Mouse (Mus musculus): Measurements from ENCODE around the gene Sugp2. TPM values are rescaled to one million over a fixed set of nuclear protein-coding genes. Genes with fewer than 3 reads are reported as not detected.
"Not testable (repeated sequence)": the region's sequence is repeated elsewhere in the genome, so short reads cannot be mapped to it uniquely, and the experiment has no call there.

Gene Sugp2
- polyA plus RNA-seq, 1 experiment from 2014 or later = 74.7 TPM

GRCm38 (mm10) chr8:70215092-70215491 lies 18.9 kb upstream of the Sugp2 start:
- no peaks in the 10 kb centered on the region for H3K9me3 ChIP-seq (ENCODE audit: control insufficient read depth, low read length)
- no peak overlapping the region for H3K4me3 ChIP-seq (ENCODE audit: low read depth, low read length)
- WGBS = 78% methylated on average over 5 of the region's 5 CpGs
- ATAC-seq (replicated peaks; ENCODE audit: low FRiP score) (no peak), DNase-seq (ENCODE audit: low spot score) (no peak)
- no peak overlapping the region for H3K9ac ChIP-seq (ENCODE audit: low read length)
- no peaks in the 10 kb centered on the region for H3K36me3 ChIP-seq (ENCODE audit: control insufficient read depth, insufficient read depth, low read length)
- no peak overlapping the region for H3K27ac ChIP-seq (ENCODE audit: low read depth, low read length)
- peaks cover 4% of the 10 kb centered on the region; the same call in 1 of the 2 replicates for H3K4me1 ChIP-seq (replicated peaks; ENCODE audit: control insufficient read depth, insufficient read depth, low read length)
- no peak overlapping the region for H3K4me2 ChIP-seq (ENCODE audit: low read depth, low read length, severe bottlenecking)
- peaks cover 10% of the 10 kb centered on the region for H3K27me3 ChIP-seq (ENCODE audit: control insufficient read depth, insufficient read depth, low read length)

- not testable (repeated sequence) for H3K4me2 ChIP-seq (ENCODE audit: low read depth, low read length, severe bottlenecking); H3K9ac ChIP-seq (ENCODE audit: low read length); H3K9me3 ChIP-seq (ENCODE audit: control insufficient read depth, low read length); H3K27ac ChIP-seq (ENCODE audit: low read depth, low read length); H3K27me3 ChIP-seq (ENCODE audit: control insufficient read depth, insufficient read depth, low read length); ATAC-seq (replicated peaks; ENCODE audit: low FRiP score); H3K36me3 ChIP-seq (ENCODE audit: control insufficient read depth, insufficient read depth, low read length); H3K4me3 ChIP-seq (ENCODE audit: low read depth, low read length); DNase-seq (ENCODE audit: low spot score); H3K4me1 ChIP-seq (replicated peaks; ENCODE audit: control insufficient read depth, insufficient read depth, low read length)
- WGBS = 79% methylated on average over 3 of the region's 3 CpGs
Observed at GRCm38 (mm10) chr8:70216161-70216560, 17.9 kb upstream of the Sugp2 start.

- Histone ChIP-seq H3K27me3 (ENCODE audit: control insufficient read depth, insufficient read depth, low read length) (no peaks in the 10 kb centered on the region; the same call in 1 of the 2 replicates), H3K9ac (ENCODE audit: low read length) (no peak overlapping the region), H3K4me3 (ENCODE audit: low read depth, low read length) (no peak overlapping the region), H3K4me2 (ENCODE audit: low read depth, low read length, severe bottlenecking) (no peak overlapping the region), H3K4me1 (replicated peaks; ENCODE audit: control insufficient read depth, insufficient read depth, low read length) (peaks cover 2% of the 10 kb centered on the region; the same call in 1 of the 2 replicates), H3K27ac (ENCODE audit: low read depth, low read length) (no peak overlapping the region), H3K9me3 (ENCODE audit: control insufficient read depth, low read length) (no peaks in the 10 kb centered on the region), H3K36me3 (ENCODE audit: control insufficient read depth, insufficient read depth, low read length) (no peaks in the 10 kb centered on the region)
- WGBS = 82% methylated on average over 1 of the region's 1 CpGs
- ATAC-seq (replicated peaks; ENCODE audit: low FRiP score) (no peak), DNase-seq (ENCODE audit: low spot score) (no peak)
Observed at GRCm38 (mm10) chr8:70216566-70216965, 17.5 kb upstream of the Sugp2 start.

GRCm38 (mm10) chr8:70217441-70217840 lies 16.6 kb upstream of the Sugp2 start:
- Histone ChIP-seq H3K9me3 (ENCODE audit: control insufficient read depth, low read length) (no peaks in the 10 kb centered on the region), H3K27me3 (ENCODE audit: control insufficient read depth, insufficient read depth, low read length) (no peaks in the 10 kb centered on the region), H3K4me2 (ENCODE audit: low read depth, low read length, severe bottlenecking) (no peak overlapping the region), H3K4me3 (ENCODE audit: low read depth, low read length) (no peak overlapping the region), H3K27ac (ENCODE audit: low read depth, low read length) (no peak overlapping the region), H3K4me1 (replicated peaks; ENCODE audit: control insufficient read depth, insufficient read depth, low read length) (no peaks in the 10 kb centered on the region), H3K36me3 (ENCODE audit: control insufficient read depth, insufficient read depth, low read length) (no peaks in the 10 kb centered on the region), H3K9ac (ENCODE audit: low read length) (no peak overlapping the region)
- DNase-seq (ENCODE audit: low spot score) = no peak
- no peak for ATAC-seq (replicated peaks; ENCODE audit: low FRiP score)

- Histone ChIP-seq H3K4me2 (ENCODE audit: low read depth, low read length, severe bottlenecking) (no peak overlapping the region), H3K4me1 (replicated peaks; ENCODE audit: control insufficient read depth, insufficient read depth, low read length) (no peaks in the 10 kb centered on the region), H3K36me3 (ENCODE audit: control insufficient read depth, insufficient read depth, low read length) (no peaks in the 10 kb centered on the region), H3K27me3 (ENCODE audit: control insufficient read depth, insufficient read depth, low read length) (no peaks in the 10 kb centered on the region), H3K9ac (ENCODE audit: low read length) (no peak overlapping the region), H3K9me3 (ENCODE audit: control insufficient read depth, low read length) (no peaks in the 10 kb centered on the region), H3K4me3 (ENCODE audit: low read depth, low read length) (no peak overlapping the region), H3K27ac (ENCODE audit: low read depth, low read length) (no peak overlapping the region)
- no peak for ATAC-seq (replicated peaks; ENCODE audit: low FRiP score)
- 65% methylated on average over 5 of the region's 5 CpGs for WGBS
- DNase-seq (ENCODE audit: low spot score) = no peak
Observed at GRCm38 (mm10) chr8:70219107-70219684, 14.8 kb upstream of the Sugp2 start.

- Histone ChIP-seq H3K4me2 (ENCODE audit: low read depth, low read length, severe bottlenecking) (no peak overlapping the region), H3K36me3 (ENCODE audit: control insufficient read depth, insufficient read depth, low read length) (no peaks in the 10 kb centered on the region), H3K27ac (ENCODE audit: low read depth, low read length) (no peak overlapping the region), H3K4me1 (replicated peaks; ENCODE audit: control insufficient read depth, insufficient read depth, low read length) (no peaks in the 10 kb centered on the region), H3K4me3 (ENCODE audit: low read depth, low read length) (no peak overlapping the region), H3K27me3 (ENCODE audit: control insufficient read depth, insufficient read depth, low read length) (no peaks in the 10 kb centered on the region), H3K9ac (ENCODE audit: low read length) (no peak overlapping the region), H3K9me3 (ENCODE audit: control insufficient read depth, low read length) (no peaks in the 10 kb centered on the region)
- DNase-seq (ENCODE audit: low spot score) = no peak
- no peak for ATAC-seq (replicated peaks; ENCODE audit: low FRiP score)
- WGBS = 78% methylated on average over 8 of the region's 8 CpGs
Observed at GRCm38 (mm10) chr8:70220236-70220840, 13.7 kb upstream of the Sugp2 start.

- DNase-seq (ENCODE audit: low spot score) (no peak), ATAC-seq (replicated peaks; ENCODE audit: low FRiP score) (no peak)
- Histone ChIP-seq H3K4me1 (replicated peaks; ENCODE audit: control insufficient read depth, insufficient read depth, low read length) (no peaks in the 10 kb centered on the region), H3K4me3 (ENCODE audit: low read depth, low read length) (no peak overlapping the region), H3K4me2 (ENCODE audit: low read depth, low read length, severe bottlenecking) (no peak overlapping the region), H3K9ac (ENCODE audit: low read length) (no peak overlapping the region), H3K36me3 (ENCODE audit: control insufficient read depth, insufficient read depth, low read length) (no peaks in the 10 kb centered on the region), H3K27me3 (ENCODE audit: control insufficient read depth, insufficient read depth, low read length) (no peaks in the 10 kb centered on the region), H3K27ac (ENCODE audit: low read depth, low read length) (no peak overlapping the region), H3K9me3 (ENCODE audit: control insufficient read depth, low read length) (no peaks in the 10 kb centered on the region)
- WGBS = 95% methylated on average over 3 of the region's 3 CpGs
Observed at GRCm38 (mm10) chr8:70220911-70221310, 13.1 kb upstream of the Sugp2 start.

- Histone ChIP-seq H3K4me3 (ENCODE audit: low read depth, low read length) (no peak overlapping the region), H3K9me3 (ENCODE audit: control insufficient read depth, low read length) (no peaks in the 10 kb centered on the region), H3K36me3 (ENCODE audit: control insufficient read depth, insufficient read depth, low read length) (no peaks in the 10 kb centered on the region), H3K9ac (ENCODE audit: low read length) (no peak overlapping the region), H3K27me3 (ENCODE audit: control insufficient read depth, insufficient read depth, low read length) (no peaks in the 10 kb centered on the region), H3K4me2 (ENCODE audit: low read depth, low read length, severe bottlenecking) (no peak overlapping the region), H3K27ac (ENCODE audit: low read depth, low read length) (no peak overlapping the region), H3K4me1 (replicated peaks; ENCODE audit: control insufficient read depth, insufficient read depth, low read length) (no peaks in the 10 kb centered on the region)
- DNase-seq (ENCODE audit: low spot score) (no peak), ATAC-seq (replicated peaks; ENCODE audit: low FRiP score) (no peak)
- WGBS = 96% methylated on average over 12 of the region's 12 CpGs
Observed at GRCm38 (mm10) chr8:70222041-70222440, 12.0 kb upstream of the Sugp2 start.

GRCm38 (mm10) chr8:70223341-70223740 lies 10.7 kb upstream of the Sugp2 start:
- H3K36me3 ChIP-seq (ENCODE audit: control insufficient read depth, insufficient read depth, low read length) = no peaks in the 10 kb centered on the region
- WGBS = 54% methylated on average over 6 of the region's 6 CpGs
- no peak overlapping the region for H3K4me3 ChIP-seq (ENCODE audit: low read depth, low read length)
- ATAC-seq (replicated peaks; ENCODE audit: low FRiP score) (no peak), DNase-seq (ENCODE audit: low spot score) (no peak)
- H3K9ac ChIP-seq (ENCODE audit: low read length) = no peak overlapping the region
- H3K27me3 ChIP-seq (ENCODE audit: control insufficient read depth, insufficient read depth, low read length) = no peaks in the 10 kb centered on the region
- H3K27ac ChIP-seq (ENCODE audit: low read depth, low read length) = no peak overlapping the region
- H3K4me1 ChIP-seq (replicated peaks; ENCODE audit: control insufficient read depth, insufficient read depth, low read length) = no peaks in the 10 kb centered on the region
- no peak overlapping the region for H3K4me2 ChIP-seq (ENCODE audit: low read depth, low read length, severe bottlenecking)
- no peaks in the 10 kb centered on the region for H3K9me3 ChIP-seq (ENCODE audit: control insufficient read depth, low read length)

All from forebrain, embryonic 11.5 days (tissue).